Mouse (Mus musculus): ENCODE measurements around the gene Pbp2.

Pbp2 gene

GRCm38 (mm10) chr6:135302421-135303125, 7.6 kb downstream of the Pbp2 start:
- DNase-seq (ENCODE audit: low spot score): no peak

GRCm38 (mm10) chr6:135300469-135300868, 9.7 kb downstream of the Pbp2 start:
- no peak for DNase-seq (ENCODE audit: low spot score)

GRCm38 (mm10) chr6:135299024-135299550, 11.1 kb downstream of the Pbp2 start:
- DNase-seq (ENCODE audit: low spot score): no peak

- no peak for DNase-seq (ENCODE audit: low spot score)
These were observed 12.6 kb downstream of the Pbp2 start for GRCm38 (mm10) chr6:135297570-135297969.

GRCm38 (mm10) chr6:135296267-135296666, 13.9 kb downstream of the Pbp2 start:
- DNase-seq (ENCODE audit: low spot score): no peak

GRCm38 (mm10) chr6:135295082-135295861, 14.9 kb downstream of the Pbp2 start:
- no peak for DNase-seq (ENCODE audit: low spot score)

GRCm38 (mm10) chr6:135294150-135294549, 16.1 kb downstream of the Pbp2 start:
- DNase-seq (ENCODE audit: low spot score): no peak

GRCm38 (mm10) chr6:135292391-135292790, 17.8 kb downstream of the Pbp2 start:
- DNase-seq (ENCODE audit: low spot score): no peak

- DNase-seq (ENCODE audit: low spot score): no peak
These were observed 30.3 kb downstream of the Pbp2 start for GRCm38 (mm10) chr6:135279856-135280255.

GRCm38 (mm10) chr6:135279286-135279685, 30.9 kb downstream of the Pbp2 start:
- DNase-seq (ENCODE audit: low spot score): no peak

GRCm38 (mm10) chr6:135278302-135278701, 31.9 kb downstream of the Pbp2 start:
- no peak for DNase-seq (ENCODE audit: low spot score)

GRCm38 (mm10) chr6:135276474-135277295, 33.5 kb downstream of the Pbp2 start:
- DNase-seq (ENCODE audit: low spot score): no peak

- no peak for DNase-seq (ENCODE audit: low spot score)
These were observed 35.0 kb downstream of the Pbp2 start for GRCm38 (mm10) chr6:135275231-135275630.

- no peak for DNase-seq (ENCODE audit: low spot score)
These were observed 37.1 kb downstream of the Pbp2 start for GRCm38 (mm10) chr6:135273066-135273465.

GRCm38 (mm10) chr6:135271761-135272160, 38.4 kb downstream of the Pbp2 start:
- DNase-seq (ENCODE audit: low spot score): no peak

GRCm38 (mm10) chr6:135269626-135270025, 40.6 kb downstream of the Pbp2 start:
- no peak for DNase-seq (ENCODE audit: low spot score)

GRCm38 (mm10) chr6:135268392-135268791, 41.8 kb downstream of the Pbp2 start:
- no peak for DNase-seq (ENCODE audit: low spot score)

GRCm38 (mm10) chr6:135267221-135267620, 43.0 kb downstream of the Pbp2 start:
- DNase-seq (ENCODE audit: low spot score): no peak

- no peak for DNase-seq (ENCODE audit: low spot score)
These were observed 44.1 kb downstream of the Pbp2 start for GRCm38 (mm10) chr6:135266056-135266455.

GRCm38 (mm10) chr6:135264136-135264535, 46.1 kb downstream of the Pbp2 start:
- DNase-seq (ENCODE audit: low spot score): no peak

- DNase-seq (ENCODE audit: low spot score): no peak
These were observed 47.6 kb downstream of the Pbp2 start for GRCm38 (mm10) chr6:135262565-135262964.

- no peak for DNase-seq (ENCODE audit: low spot score)
These were observed 49.1 kb downstream of the Pbp2 start for GRCm38 (mm10) chr6:135261124-135261523.

All from testis, postnatal 10 days (tissue).